Mouse (Mus musculus) liver, embryonic 14.5 days (tissue): ENCODE measurements around the gene Ccng1. TPM values are rescaled to one million over a fixed set of nuclear protein-coding genes. Genes with fewer than 3 reads are reported as not detected.

Source experiments
- ATAC-seq: fragments of 200-750 bp; cut with Nextera tagmentation; 2 replicates; pipeline ENCODE4 v1.8.0; 2017; ENCODE audit warnings: moderate number of reproducible peaks, mild to moderate bottlenecking, moderate library complexity; ENCODE audit not compliant: insufficient read depth
- DNase-seq, 3 experiments: peaks; one replicate each; pipeline ENCODE4 v3.0.0-alpha.2; 2012 to 2013; ENCODE audit warnings: low read depth in 3 of 3, low spot score in 3 of 3
- H3K27ac ChIP-seq: fragments of 300-500 bp; sonication (generic); 2 replicates; pipeline ENCODE4 v1.5.1; 2014; ENCODE audit warnings: moderate library complexity, mild to moderate bottlenecking, control low read depth, inconsistent platforms
- H3K27me3 ChIP-seq: fragments of 300-500 bp; sonication (generic); 2 replicates; pipeline ENCODE4 v1.6.1; 2014; ENCODE audit warnings: mild to moderate bottlenecking, low read length, moderate library complexity; ENCODE audit not compliant: control insufficient read depth, insufficient read depth
- H3K36me3 ChIP-seq: fragments of 300-500 bp; sonication (generic); replicated peaks from 2 replicates; pipeline ENCODE4 v1.6.1; 2014; ENCODE audit warnings: low read depth; ENCODE audit not compliant: control insufficient read depth, insufficient read depth
- H3K4me1 ChIP-seq, 2 experiments: fragments of 200-500 bp in 1 of 2; fragments of 300-500 bp in 1 of 2; sonication (generic) in 1 of 2; replicated peaks; 2 replicates each; pipeline ENCODE4 v1.6.1; 2012 to 2014; ENCODE audit warnings: antibody characterized with exemption in 1 of 2, inconsistent platforms in 1 of 2, low read length in 1 of 2; ENCODE audit not compliant: control insufficient read depth in 2 of 2, insufficient read depth in 2 of 2
- H3K4me2 ChIP-seq: fragments of 300-500 bp; sonication (generic); 2 replicates; pipeline ENCODE4 v1.6.1; 2014; ENCODE audit warnings: low read depth, mild to moderate bottlenecking, control low read depth, moderate library complexity
- H3K4me3 ChIP-seq, 2 experiments: fragments of 200-500 bp in 1 of 2; fragments of 300-500 bp in 1 of 2; sonication (generic) in 1 of 2; 2 replicates each; pipeline ENCODE4 v1.5.1; 2012 to 2014; ENCODE audit warnings: low read depth in 2 of 2, low read length in 2 of 2, mild to moderate bottlenecking in 2 of 2, control low read depth in 1 of 2, inconsistent platforms in 1 of 2, moderate library complexity in 1 of 2; ENCODE audit not compliant: insufficient read depth in 1 of 2
- H3K9ac ChIP-seq: fragments of 300-500 bp; sonication (generic); replicated peaks from 2 replicates; pipeline ENCODE4 v1.6.1; 2014; ENCODE audit warnings: mild to moderate bottlenecking, control low read depth, moderate library complexity
- H3K9me3 ChIP-seq: fragments of 300-500 bp; sonication (generic); 2 replicates; pipeline ENCODE4 v1.6.1; 2016; ENCODE audit warnings: low read length, mixed read lengths; ENCODE audit not compliant: control insufficient read depth
- CTCF ChIP-seq: IDR thresholded peaks from 2 replicates; pipeline ENCODE4 v1.5.1; 2016; ENCODE audit warnings: antibody characterized with exemption, low read depth, control low read depth
- EP300 ChIP-seq: IDR thresholded peaks from 2 replicates; pipeline ENCODE4 v1.6.1; 2016; ENCODE audit warnings: antibody characterized with exemption, low read depth
- WGBS: fragments of 180-500 bp; shearing (Covaris S2); extraction: QIAGEN DNeasy Blood & Tissue Kit; methylation state at CpG from one replicate; pipeline ENCODE4 v1.1.7; 2014; ENCODE audit not compliant: insufficient replicate concordance; 5-methylcytosine and 5-hydroxymethylcytosine counted together
- polyA plus RNA-seq, 2 experiments: library from polyadenylated mRNA; depleted of rRNA in 1 of 2; stranded (reverse) in 1 of 2; unstranded in 1 of 2; fragments of >200 nt; fragmentation: Nextera tagmentation in 1 of 2; extraction: Ambion mirVana in 1 of 2; gene quantifications; 2 replicates each; pipeline versions ENCODE4 v1.2.1 to v1.2.3; 2012 to 2014

Ccng1 gene
- polyA plus RNA-seq, 2 experiments: 6.7 to 20.4 TPM

DNA sequence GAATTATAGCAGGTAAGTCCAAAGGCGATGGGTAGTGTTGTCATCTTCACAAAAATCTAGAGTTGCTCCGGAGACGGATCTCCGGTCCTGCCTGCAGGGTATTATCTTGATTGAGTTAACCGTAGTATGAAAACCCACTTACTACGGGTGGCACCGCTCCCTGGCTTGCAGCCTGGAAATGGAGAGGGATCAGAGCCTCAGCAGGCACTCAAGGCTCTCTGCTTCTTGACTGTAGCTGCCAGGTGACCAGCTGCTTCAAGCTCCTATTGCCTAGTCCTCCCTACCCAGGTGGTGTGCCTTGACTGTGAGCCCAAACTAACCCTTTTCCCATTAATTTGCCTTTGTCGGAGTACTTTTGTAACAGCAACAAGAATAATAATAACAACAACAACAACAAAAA, 4.8 kb upstream of the Ccng1 start:
- H3K27ac ChIP-seq: no peak overlapping the region
- no peaks in the 10 kb centered on the region for H3K27me3 ChIP-seq
- ATAC-seq: no peak
- no peaks in the 10 kb centered on the region for H3K36me3 ChIP-seq
- H3K9ac ChIP-seq: no peak overlapping the region
- WGBS: 73% methylated on average over 8 of the region's 8 CpGs
- peaks cover 0 to 4% of the 10 kb centered on the region in 2 experiments; a peak in 2 of 4 replicates for H3K4me1 ChIP-seq
- TF ChIP-seq EP300: no peak
- H3K4me3 ChIP-seq: no peak overlapping the region
- DNase-seq: no peak
- H3K9me3 ChIP-seq: no peaks in the 10 kb centered on the region
- H3K4me2 ChIP-seq: no peak overlapping the region

- H3K4me2 ChIP-seq: peak overlapping the region; percentile 87
- no peak overlapping the region for H3K9ac ChIP-seq
- no peak overlapping the region for H3K27ac ChIP-seq
- 86% methylated on average over 8 of the region's 8 CpGs for WGBS
- no peaks in the 10 kb centered on the region for H3K36me3 ChIP-seq
- H3K9me3 ChIP-seq: no peaks in the 10 kb centered on the region
- ATAC-seq: no peak
- H3K4me1 ChIP-seq: peaks cover 4 to 5% of the 10 kb centered on the region in 2 experiments
- no peaks in the 10 kb centered on the region for H3K27me3 ChIP-seq
- TF ChIP-seq EP300 (no peak), CTCF (no peak)
- H3K4me3 ChIP-seq: no peak overlapping the region
- no peak for DNase-seq
Measured at GRCm38 (mm10) chr11:40755968-40756367, 857 bp upstream of the Ccng1 start.

DNA sequence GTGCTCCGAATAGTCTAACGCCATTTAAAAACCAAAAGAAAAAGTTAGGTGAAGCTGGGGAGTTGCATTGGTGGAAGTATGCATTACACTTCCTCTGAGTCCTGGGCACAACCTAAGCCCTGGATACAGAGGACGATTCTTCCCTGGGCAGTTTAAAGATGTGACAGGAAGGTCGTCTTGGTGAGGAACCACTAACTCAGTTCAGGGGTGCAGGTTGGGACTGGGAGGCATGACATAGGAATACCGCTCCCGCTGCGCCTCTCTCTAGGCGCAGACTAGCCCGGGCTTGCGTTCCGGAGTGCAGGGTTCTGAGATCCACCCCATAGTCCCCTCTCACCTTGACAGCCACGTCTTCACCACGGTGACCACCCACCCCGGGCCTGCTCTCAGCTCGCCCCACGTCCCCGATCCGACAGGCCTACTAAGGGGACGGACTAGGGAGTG, 425 bp downstream of the Ccng1 start:
- WGBS: under 1% methylated on average over 19 of the region's 19 CpGs
- no peak for TF ChIP-seq EP300
- TF ChIP-seq CTCF: no peak
- H3K9ac ChIP-seq: peak overlapping the region; percentile 91
- peak; percentile 75 for ATAC-seq
- H3K4me2 ChIP-seq: peak overlapping the region; percentile 87
- H3K9me3 ChIP-seq: no peaks in the 10 kb centered on the region
- H3K27ac ChIP-seq: peak overlapping the region; percentile 55
- no peak for DNase-seq
- H3K36me3 ChIP-seq: no peaks in the 10 kb centered on the region
- peaks cover 4 to 5% of the 10 kb centered on the region in 2 experiments for H3K4me1 ChIP-seq
- H3K4me3 ChIP-seq: peak overlapping the region; percentile 85 to 95
- no peaks in the 10 kb centered on the region for H3K27me3 ChIP-seq

DNA sequence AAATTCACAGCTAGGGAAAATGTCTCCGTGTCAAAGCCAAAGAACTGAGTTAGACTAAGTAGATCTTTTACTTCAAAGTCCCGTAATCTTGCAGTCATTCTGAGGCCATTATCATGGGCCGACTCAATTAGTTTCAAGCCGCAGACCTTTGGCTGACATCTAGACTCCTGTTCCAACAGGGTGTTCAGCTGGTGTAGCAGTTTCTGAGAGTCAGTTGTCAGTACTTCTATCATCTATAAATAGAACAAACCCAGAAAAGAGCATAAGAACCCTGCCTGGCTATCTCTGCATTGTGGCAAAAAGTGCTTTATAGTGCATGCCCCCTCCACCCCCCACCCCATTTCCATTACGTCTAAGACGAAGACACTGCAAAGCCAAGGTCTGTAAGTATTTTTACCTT, 1.3 kb downstream of the Ccng1 start:
- H3K9ac ChIP-seq: no peak overlapping the region

DNA sequence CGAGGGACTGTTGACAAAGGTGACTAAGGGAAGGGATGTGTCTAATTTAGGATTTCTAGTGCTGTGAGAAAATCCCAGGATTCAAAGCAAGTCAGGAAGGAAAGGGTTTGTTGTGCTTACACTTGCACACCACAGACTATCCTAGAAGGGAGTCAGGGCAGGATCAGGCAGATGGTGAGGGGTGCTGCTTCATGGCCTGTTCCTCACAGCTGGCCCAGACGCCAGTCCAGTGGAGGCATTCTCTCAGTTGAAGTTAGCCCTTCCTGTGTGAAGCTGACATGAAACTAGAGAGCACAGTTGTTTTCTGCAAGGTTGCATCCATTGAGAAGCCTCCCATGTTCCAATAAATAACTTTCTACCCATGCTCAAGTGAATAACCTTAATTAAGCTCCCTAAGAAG, 7.4 kb downstream of the Ccng1 start:
- Histone ChIP-seq H3K4me3 (no peak overlapping the region), H3K9ac (no peak overlapping the region), H3K36me3 (no peaks in the 10 kb centered on the region), H3K27ac (no peak overlapping the region), H3K4me1 (no peaks in the 10 kb centered on the region), H3K9me3 (no peaks in the 10 kb centered on the region), H3K27me3 (no peaks in the 10 kb centered on the region), H3K4me2 (no peak overlapping the region)
- DNase-seq (no peak), ATAC-seq (no peak)
- WGBS: 43% methylated on average over 2 of the region's 2 CpGs
- no peak for TF ChIP-seq EP300
- no peak for TF ChIP-seq CTCF

More for the DNA sequence above, 1.3 kb downstream of the Ccng1 start:
- ATAC-seq (no peak), DNase-seq (no peak)
- H3K36me3 ChIP-seq: no peaks in the 10 kb centered on the region
- H3K27ac ChIP-seq: no peak overlapping the region
- peaks cover 4 to 5% of the 10 kb centered on the region in 2 experiments for H3K4me1 ChIP-seq
- no peak for TF ChIP-seq EP300
- no peak for TF ChIP-seq CTCF
- peak overlapping the region; percentile 87 for H3K4me2 ChIP-seq
- no peaks in the 10 kb centered on the region for H3K9me3 ChIP-seq
- H3K4me3 ChIP-seq: peak overlapping the region in 1 of 2 experiments; percentile 95; a peak in 2 of 4 replicates
- H3K27me3 ChIP-seq: no peaks in the 10 kb centered on the region
- 70% methylated on average over 6 of the region's 6 CpGs for WGBS
